Mouse (Mus musculus): ENCODE measurements at regions not wholly inside any gene's neighbourhood (a gene's known extent, or its start where the extent isn't known, plus 50 kb on each side); places are given as distances from the start of the nearest gene placed in this dataset.
"Not testable (repeated sequence)": the region's sequence is repeated elsewhere in the genome, so short reads cannot be mapped to it uniquely, and the experiment has no call there.

DNA sequence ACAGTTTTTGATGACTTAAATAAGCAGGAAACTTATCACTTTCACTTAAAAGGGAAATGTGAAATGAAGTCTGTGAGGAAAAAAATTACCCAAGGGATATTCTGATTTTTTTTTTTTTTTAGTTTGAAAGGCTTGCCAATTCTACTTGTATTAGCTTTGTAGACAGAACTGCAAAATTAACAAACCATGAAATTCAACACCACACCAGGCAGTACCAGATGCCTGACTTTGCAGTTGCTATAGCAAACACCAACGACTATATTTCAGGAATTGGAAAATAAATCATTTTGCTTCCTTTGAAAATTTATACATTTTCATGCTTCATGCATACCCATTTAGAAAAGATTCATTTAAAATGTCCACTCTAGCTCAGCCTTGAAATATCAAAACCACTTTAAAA, 1206.6 kb downstream of the Grik2 start:
- intact Hi-C loops (cut with DNase I) = no loop called here
- DNase-seq = no peak

DNA sequence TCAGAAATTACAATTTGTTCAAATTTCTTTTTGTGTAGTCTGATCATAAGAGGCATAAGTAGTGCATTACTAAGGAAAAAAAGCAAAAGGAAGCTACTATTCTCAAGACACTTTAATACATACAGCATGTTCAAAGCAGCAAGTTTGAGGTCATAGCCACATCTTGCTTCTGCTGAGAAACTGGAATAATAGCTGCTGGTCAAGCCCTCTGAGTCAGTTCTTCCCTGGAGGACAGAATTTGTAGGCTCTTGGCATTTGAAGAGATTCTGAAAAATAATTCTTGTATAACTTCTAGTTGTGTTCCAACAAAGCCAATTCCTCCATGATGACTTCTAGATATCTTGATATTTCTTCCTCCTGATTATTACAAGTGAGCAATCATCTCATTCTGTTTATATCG, 1207.5 kb downstream of the Grik2 start:
- intact Hi-C loops (cut with DNase I) = no loop called here
- no peak for DNase-seq

DNA sequence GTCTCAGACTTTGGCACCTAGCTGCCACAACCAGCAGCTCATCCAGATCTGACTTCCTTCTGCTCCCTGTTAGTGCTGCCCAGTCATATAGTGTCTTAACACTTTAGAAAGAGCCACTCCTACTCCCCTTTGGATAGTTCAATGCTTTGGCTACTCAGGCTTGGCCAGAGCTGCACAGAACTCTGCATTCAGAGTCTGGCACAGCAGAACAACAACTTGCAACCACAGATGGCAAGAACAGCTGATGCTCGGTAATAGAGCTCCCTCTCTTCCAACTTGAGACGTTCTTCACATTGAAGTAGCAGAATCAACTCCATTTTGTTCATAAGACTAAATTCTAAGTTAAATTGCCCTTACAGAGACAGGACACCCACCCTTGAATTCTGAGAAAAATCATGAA, 1216.0 kb downstream of the Grik2 start:
- DNase-seq = no peak
- intact Hi-C loops (cut with DNase I) = no loop called here

DNA sequence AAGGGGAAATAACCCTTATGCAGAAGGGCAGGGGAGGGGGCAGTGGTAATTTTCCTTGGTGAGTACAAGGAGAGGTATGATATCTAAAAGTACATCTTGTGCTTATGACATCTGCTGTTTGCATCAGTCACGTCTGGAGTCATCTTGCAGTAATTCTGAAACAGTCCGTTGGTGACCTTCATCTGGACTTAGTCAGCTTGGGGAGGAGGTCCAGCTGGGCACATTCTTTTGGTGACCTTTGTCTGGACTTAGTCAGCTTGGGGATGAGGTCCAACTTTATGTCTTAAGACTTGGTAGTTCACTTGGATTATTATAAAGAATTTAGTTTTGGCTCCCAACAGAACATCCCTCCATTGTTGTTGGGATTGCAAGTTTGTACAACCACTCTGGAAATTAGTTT, 1238.8 kb downstream of the Grik2 start:
- intact Hi-C loops (cut with DNase I); DNase-seq: not testable (repeated sequence)

DNA sequence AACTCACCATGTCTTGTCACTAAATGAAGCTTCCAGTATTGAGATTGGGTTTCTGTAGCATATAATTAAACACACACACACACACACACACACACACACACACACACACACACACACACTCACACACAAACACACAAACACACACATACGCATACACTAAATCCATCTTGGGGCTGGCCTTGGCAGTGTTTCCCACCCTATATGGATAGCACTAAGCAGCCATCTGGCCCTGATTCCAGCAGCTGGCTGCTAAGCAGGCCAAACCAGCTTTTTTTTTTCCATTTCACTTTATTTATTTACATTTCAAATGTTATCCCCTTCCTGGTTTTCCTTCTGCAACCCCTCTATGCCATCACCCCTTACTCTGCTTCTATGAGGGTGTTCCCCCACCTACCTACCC, 1266.3 kb downstream of the Grik2 start:
- intact Hi-C loops (cut with DNase I) = no loop called here
- DNase-seq = peak; percentile 2

DNA sequence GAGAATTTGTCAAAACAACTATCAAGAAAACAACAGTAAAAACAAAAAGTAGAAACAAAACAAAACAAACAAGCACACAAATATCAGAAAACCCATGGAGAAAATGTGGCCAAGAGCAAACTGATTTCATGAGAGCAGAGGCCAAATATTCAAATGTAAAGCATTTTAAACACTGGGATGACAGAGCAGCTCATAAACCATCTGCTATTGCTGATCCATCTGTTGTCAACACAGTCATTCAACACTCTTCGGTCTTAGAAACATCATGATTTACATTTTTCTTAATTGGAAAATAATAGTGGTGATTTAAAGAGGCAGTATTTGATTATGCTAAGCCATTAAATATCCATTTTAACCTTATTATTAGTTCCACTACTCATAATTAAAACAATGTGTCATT, 1315.6 kb downstream of the Grik2 start:
- DNase-seq = no peak
- intact Hi-C loops (cut with DNase I) = no loop called here

DNA sequence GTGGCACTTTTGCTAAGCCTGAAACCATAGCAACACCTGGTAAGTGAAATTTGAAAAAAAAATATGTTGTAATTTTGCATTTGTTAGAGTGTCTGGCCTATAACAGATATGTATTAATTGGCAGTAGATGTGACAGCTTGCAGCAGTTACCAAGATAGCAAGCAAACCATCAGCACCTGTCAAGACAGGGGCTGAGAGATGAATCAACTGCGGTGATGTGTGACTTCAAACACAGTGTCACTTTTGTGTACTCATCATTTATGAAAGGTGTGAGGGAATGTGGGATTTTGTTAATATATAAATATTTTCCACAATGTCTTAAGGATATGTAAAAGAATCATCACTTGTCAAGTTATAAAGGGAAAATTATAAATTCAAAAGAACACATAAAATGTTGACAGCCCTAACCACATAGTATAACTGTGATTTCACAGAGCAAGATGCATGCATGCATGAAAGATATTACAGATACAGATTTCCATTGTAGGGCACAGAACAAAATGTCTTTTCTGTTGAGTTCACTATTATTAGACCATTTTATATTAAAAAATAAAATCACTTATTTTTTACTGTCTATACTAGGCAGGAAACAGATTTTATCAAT, 1344.7 kb downstream of the Grik2 start:
- no peak for DNase-seq
- intact Hi-C loops (cut with DNase I) = no loop called here

DNA sequence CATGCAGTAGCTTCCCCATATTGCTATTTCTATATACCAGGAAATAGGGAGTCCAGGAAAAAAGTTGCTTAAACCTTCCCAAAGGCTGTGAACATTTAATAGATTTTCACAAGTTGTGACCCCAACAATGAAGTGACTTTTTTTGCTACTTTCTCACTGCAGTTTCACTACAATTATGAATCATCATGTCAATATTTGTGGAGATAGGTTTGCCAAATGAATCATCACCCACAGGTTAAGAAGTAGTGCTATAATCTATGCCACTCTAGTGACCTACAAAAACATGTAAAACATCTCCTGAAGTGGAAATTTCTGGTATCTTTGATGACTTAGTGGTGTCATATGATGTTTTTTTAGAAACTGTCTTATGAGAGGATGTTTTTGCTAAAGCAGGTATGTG, 1355.3 kb downstream of the Grik2 start:
- intact Hi-C loops (cut with DNase I) = no loop called here
- no peak for DNase-seq

DNA sequence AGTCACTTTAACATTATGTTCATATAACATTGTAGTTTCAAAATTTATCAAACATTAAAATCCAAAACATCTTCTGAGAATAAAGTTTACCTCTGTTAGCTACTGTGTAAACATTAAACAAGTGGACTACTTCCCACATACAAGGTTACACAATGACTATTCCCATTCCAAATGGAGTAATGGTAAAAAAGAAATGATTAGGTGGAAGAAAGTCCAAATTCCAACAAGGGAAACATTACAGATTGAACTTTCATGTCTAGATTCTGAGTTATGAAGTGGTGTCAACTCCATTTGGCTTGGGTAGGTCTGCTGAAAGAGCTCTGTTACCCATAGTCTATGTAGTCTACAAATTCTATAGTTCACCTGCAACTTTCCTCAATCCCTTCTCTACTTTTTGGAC, 1363.1 kb downstream of the Grik2 start:
- intact Hi-C loops (cut with DNase I) = no loop called here
- no peak for DNase-seq

DNA sequence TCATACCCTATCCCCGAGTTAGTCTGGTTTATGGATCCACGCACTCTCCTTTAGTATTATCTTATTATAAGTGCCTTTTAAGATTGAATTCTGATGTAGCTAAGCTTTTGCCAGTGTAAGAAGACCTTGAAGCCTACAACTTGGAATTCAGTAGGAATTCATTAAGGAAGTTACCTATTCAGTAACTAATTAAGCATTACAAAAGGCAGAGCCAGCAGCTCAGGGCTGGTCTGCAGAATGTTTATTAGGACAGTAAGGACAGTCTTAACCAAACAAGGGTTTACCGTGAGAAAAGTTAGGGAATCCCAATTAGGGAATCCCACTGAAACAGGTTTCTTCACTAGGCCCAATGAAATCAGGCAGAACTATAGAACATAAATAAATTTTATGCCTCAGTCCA, 1383.5 kb downstream of the Grik2 start:
- intact Hi-C loops (cut with DNase I) = no loop called here
- no peak for DNase-seq

Measured in left cerebral cortex, postnatal 4 days (tissue).